Mouse (Mus musculus) lung, adult 2 months (tissue): ENCODE measurements around the gene Nr4a2. TPM values are rescaled to one million over a fixed set of nuclear protein-coding genes. Genes with fewer than 3 reads are reported as not detected.

Experiments used
- DNase-seq: peaks from one replicate; pipeline ENCODE4 v3.0.0; 2022
- H3K4me1 ChIP-seq: fragments of 200-500 bp; 2 replicates; pipeline ENCODE4 v1.6.1; 2011; ENCODE audit warnings: low read length; ENCODE audit not compliant: control insufficient read depth, insufficient read depth
- H3K4me3 ChIP-seq: fragments of 200-500 bp; replicated peaks from 2 replicates; pipeline ENCODE3; 2011; ENCODE audit warnings: low read depth, mild to moderate bottlenecking, control low read depth, low read length; ENCODE audit errors: extremely low read depth
- CTCF ChIP-seq: fragments of 200-500 bp; IDR thresholded peaks from 2 replicates; pipeline ENCODE4 v1.5.1; 2011; ENCODE audit warnings: mild to moderate bottlenecking, low read length, control low read depth; ENCODE audit not compliant: insufficient read depth
- POLR2A ChIP-seq: fragments of 200-500 bp; IDR thresholded peaks from 2 replicates; pipeline ENCODE4 v1.6.1; 2011; ENCODE audit warnings: low read depth, mild to moderate bottlenecking, control low read depth, low read length, borderline replicate concordance; ENCODE audit errors: extremely low read depth
- WGBS: fragments of 180-500 bp; shearing (Covaris S2); methylation state at CpG from one replicate; pipeline ENCODE4 v1.1.7; 2018; 5-methylcytosine and 5-hydroxymethylcytosine counted together
- polyA plus RNA-seq: library from polyadenylated mRNA; depleted of rRNA; stranded (reverse); fragments of >200 nt; gene quantifications from 2 replicates; pipeline ENCODE4 v1.2.3, GENCODE M21; 2012; rRNA removed

Nr4a2 gene
- polyA plus RNA-seq, 1 experiment: 1.9 TPM

GRCm38 (mm10) chr2:57104731-57105130 lies 19.1 kb downstream of the Nr4a2 start:
- WGBS: 21% methylated on average over 8 of the region's 8 CpGs
- DNase-seq: no peak
- H3K4me3 ChIP-seq: no peak overlapping the region
- TF ChIP-seq CTCF: no peak
- no peak for TF ChIP-seq POLR2A
- peaks cover 5% of the 10 kb centered on the region; the same call in 1 of the 2 replicates for H3K4me1 ChIP-seq

DNA sequence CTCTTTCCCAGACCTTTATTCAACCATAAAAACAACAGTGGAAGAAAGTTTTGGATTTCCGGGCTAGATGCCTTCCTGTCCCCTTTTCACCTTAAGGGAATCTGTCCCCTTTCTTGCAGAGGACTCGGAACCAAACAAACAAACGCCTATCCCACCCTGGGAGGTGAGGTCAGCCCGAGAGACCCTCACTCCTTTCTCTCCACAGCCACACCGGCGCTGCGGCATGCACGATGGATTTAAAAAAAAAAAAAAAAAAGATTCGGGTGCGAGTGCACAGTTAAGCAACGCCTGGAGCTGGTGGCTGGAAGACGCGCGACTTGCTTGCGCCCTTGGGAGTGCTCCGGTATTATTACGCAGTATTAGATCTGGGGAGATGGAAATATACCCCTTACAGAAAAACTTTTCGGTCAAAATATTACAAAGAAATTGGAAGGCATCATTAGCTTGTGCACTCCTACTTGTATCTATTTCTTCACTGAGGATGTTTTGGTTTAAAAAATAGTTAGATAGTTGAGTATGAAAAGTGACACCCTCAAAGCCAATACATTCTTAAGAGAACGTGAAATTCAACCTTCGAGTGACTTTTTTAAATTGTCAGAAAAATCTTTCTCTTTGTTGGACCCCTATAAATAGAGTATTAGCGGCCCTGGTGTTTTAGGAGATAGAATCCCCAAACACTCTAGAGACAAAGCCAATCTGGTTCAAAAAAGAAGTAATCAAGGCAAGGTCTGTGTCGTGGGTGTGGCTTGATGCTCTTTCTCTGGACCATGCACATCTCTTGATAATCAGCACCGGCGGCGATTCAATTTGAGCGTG lies 19.8 kb downstream of the Nr4a2 start:
- 5% methylated on average over 26 of the region's 26 CpGs for WGBS

DNA sequence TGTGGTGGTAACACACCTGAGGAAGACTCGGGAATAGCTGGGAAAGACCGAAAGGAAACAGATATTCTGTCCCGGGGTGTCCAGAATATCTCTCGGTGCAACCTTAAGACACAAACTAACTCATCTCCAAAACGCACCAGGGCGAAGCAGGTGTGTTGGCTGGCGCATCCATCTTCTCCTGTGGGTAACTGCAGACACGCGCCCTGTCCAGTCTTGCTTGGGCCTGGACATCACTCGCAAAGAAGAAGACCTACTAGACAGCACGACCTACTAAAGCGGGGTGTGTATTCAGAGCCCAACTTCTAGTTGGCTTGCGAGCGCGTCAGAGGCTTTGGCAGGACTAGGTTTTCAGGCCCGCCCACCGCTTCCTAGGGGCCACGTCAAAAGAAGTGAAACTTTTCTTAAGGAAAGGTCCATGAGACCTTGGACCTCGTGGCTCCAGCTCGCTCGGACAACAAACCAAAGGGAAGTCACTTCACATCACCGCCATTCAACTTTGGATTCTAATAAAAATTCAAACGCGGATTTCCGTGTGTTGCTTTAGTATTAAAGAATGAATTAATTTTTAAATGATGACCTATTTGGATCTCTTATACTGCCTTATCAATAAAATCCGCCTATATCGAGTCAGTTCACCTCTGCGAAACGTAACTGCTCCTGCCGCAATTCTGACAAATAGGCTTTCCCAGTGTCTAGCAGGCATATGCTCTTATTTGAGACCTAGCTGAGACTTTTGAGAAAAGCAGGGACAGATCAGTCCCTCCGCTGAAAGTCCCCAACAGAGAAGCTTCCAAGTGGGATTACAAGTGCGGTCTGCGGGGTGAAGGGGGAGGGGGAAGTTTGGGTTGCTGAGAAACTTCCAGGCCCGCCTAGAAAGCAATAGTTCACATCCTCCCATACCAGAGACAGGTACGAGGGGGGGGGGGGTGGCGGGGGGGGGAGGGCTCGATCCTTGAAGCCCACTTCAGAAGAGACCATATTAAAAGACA lies 20.7 kb downstream of the Nr4a2 start:
- DNase-seq: no peak
- TF ChIP-seq CTCF (no peak), POLR2A (no peak)
- 2% methylated on average over 37 of the region's 37 CpGs for WGBS
- peaks cover 5% of the 10 kb centered on the region; the same call in 1 of the 2 replicates for H3K4me1 ChIP-seq
- H3K4me3 ChIP-seq: peak overlapping the region; percentile 42

More for the DNA sequence above, 19.8 kb downstream of the Nr4a2 start:
- DNase-seq: no peak
- Histone ChIP-seq H3K4me1 (peaks cover 5% of the 10 kb centered on the region; the same call in 1 of the 2 replicates), H3K4me3 (no peak overlapping the region)
- no peak for TF ChIP-seq POLR2A
- no peak for TF ChIP-seq CTCF

DNA sequence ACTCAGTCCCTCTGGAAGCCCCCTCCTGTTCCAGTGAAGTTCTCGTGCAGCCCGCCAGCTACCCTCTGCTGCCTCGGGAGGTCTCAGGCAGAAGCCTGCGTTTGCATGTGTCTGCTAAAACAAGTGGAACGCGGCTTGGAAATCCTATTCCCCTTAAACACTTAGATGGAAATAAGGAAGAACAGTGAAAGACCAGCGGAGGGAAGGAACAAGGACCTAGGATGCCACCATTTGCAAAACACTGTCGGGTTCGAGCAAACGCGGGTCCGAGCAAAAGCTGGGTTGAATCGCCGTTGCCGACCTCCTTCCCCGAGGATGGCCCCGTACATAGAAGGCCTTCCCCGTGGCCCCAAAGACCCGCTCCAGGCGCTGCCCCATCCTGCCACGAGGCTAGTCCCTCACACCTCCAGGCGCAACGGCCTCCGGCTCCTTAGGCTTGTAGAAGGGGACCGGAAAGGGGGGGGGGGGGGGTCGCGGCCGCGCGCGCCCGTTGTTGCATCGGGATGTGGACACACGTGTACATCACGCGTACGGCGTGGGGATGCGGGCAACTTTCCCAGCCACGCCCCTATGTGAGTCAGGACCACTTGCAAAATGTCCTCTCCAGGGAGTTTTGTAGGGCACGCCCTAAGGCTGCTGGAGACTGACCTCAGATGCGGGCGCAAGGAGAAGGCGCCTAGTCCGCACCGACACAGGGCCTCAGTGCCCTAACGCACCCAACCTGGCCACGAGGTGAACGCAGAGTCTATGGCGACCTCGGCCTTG lies 21.5 kb downstream of the Nr4a2 start:
- WGBS: 2% methylated on average over 51 of the region's 51 CpGs
- TF ChIP-seq POLR2A: no peak
- no peak for TF ChIP-seq CTCF
- no peak for DNase-seq
- Histone ChIP-seq H3K4me3 (peak overlapping the region; percentile 15), H3K4me1 (peaks cover 5% of the 10 kb centered on the region; the same call in 1 of the 2 replicates)

- H3K4me1 ChIP-seq: peaks cover 5% of the 10 kb centered on the region; the same call in 1 of the 2 replicates
- WGBS: 78% methylated on average over 3 of the region's 3 CpGs
Observed at GRCm38 (mm10) chr2:57100241-57100640, 23.6 kb downstream of the Nr4a2 start.

GRCm38 (mm10) chr2:57072452-57072851 lies 51.4 kb downstream of the Nr4a2 start:
- 75% methylated on average over 9 of the region's 9 CpGs for WGBS
- TF ChIP-seq POLR2A (no peak), CTCF (no peak)
- no peak overlapping the region for H3K4me3 ChIP-seq
- H3K4me1 ChIP-seq: no peaks in the 10 kb centered on the region
- no peak for DNase-seq

More at GRCm38 (mm10) chr2:57100241-57100640, 23.6 kb downstream of the Nr4a2 start:
- TF ChIP-seq CTCF: no peak
- TF ChIP-seq POLR2A: no peak
- DNase-seq: no peak
- no peak overlapping the region for H3K4me3 ChIP-seq

- WGBS: 54% methylated on average over 1 of the region's 1 CpGs
- TF ChIP-seq CTCF (no peak), POLR2A (no peak)
- no peaks in the 10 kb centered on the region for H3K4me1 ChIP-seq
- H3K4me3 ChIP-seq: no peak overlapping the region
- DNase-seq: no peak
Observed at GRCm38 (mm10) chr2:57063480-57063879, 60.3 kb downstream of the Nr4a2 start.

Other genes with a start within 250 kb of the Nr4a2 start
- gene Gpd2, start 113.6 kb upstream of the Nr4a2 start, polyA plus RNA-seq: 5.9 and 11.4 TPM in 2 replicates